Mouse (Mus musculus) neural tube, embryonic 14.5 days (tissue): ENCODE results near the gene Lrpap1. TPM values are rescaled to one million over a fixed set of nuclear protein-coding genes. Genes with fewer than 3 reads are reported as not detected.

Experiments used
- ATAC-seq: fragments of 200-750 bp; cut with Nextera tagmentation; 2 replicates; pipeline ENCODE4 v1.8.0; 2017; ENCODE audit warnings: low read depth, mild to moderate bottlenecking, moderate TSS enrichment, moderate library complexity
- H3K27ac ChIP-seq: fragments of 300-500 bp; sonication (generic); 2 replicates; pipeline ENCODE4 v1.5.1; 2014; ENCODE audit warnings: low read depth, mild to moderate bottlenecking, control low read depth, low read length, moderate library complexity, mixed read lengths
- H3K27me3 ChIP-seq: fragments of 300-500 bp; sonication (generic); 2 replicates; pipeline ENCODE4 v1.6.1; 2014; ENCODE audit warnings: low read length; ENCODE audit not compliant: control insufficient read depth, insufficient read depth
- H3K36me3 ChIP-seq: fragments of 300-500 bp; sonication (generic); 2 replicates; pipeline ENCODE4 v1.6.1; 2014; ENCODE audit warnings: low read length, mixed read lengths; ENCODE audit not compliant: control insufficient read depth, insufficient read depth
- H3K4me1 ChIP-seq: fragments of 300-500 bp; sonication (generic); 2 replicates; pipeline ENCODE4 v1.6.1; 2014; ENCODE audit warnings: low read length; ENCODE audit not compliant: control insufficient read depth, insufficient read depth
- H3K4me2 ChIP-seq: fragments of 300-500 bp; sonication (generic); 2 replicates; pipeline ENCODE4 v1.6.1; 2014; ENCODE audit warnings: mild to moderate bottlenecking, low read depth, low read length, control low read depth
- H3K4me3 ChIP-seq: fragments of 300-500 bp; sonication (generic); 2 replicates; pipeline ENCODE4 v1.5.1; 2014; ENCODE audit warnings: low read depth, low read length, control low read depth, mixed read lengths
- H3K9ac ChIP-seq: fragments of 300-500 bp; sonication (generic); replicated peaks from 2 replicates; pipeline ENCODE4 v1.6.1; 2014; ENCODE audit warnings: low read depth, mild to moderate bottlenecking, control low read depth, low read length, mixed read lengths
- H3K9me3 ChIP-seq: fragments of 300-500 bp; sonication (generic); 2 replicates; pipeline ENCODE4 v1.6.1; 2016; ENCODE audit warnings: low read length; ENCODE audit not compliant: control insufficient read depth
- WGBS: fragments of 180-500 bp; shearing (Covaris S2); extraction: QIAGEN DNeasy Blood & Tissue Kit; methylation state at CpG from one replicate; pipeline ENCODE4 v1.1.7; 2014; 5-methylcytosine and 5-hydroxymethylcytosine counted together
- polyA plus RNA-seq: library from polyadenylated mRNA; unstranded; fragments of >200 nt; fragmentation: Nextera tagmentation; extraction: Ambion mirVana; gene quantifications from 2 replicates; pipeline ENCODE4 v1.2.1, GENCODE M21; 2014

Gene Lrpap1
- polyA plus RNA-seq, 1 experiment from 2014 or later, result 156 TPM

- Histone ChIP-seq H3K9ac (peak overlapping the region; percentile 75; the same call in 1 of the 2 replicates), H3K4me2 (peak overlapping the region; percentile 85), H3K27me3 (no peaks in the 10 kb centered on the region), H3K27ac (no peak overlapping the region), H3K9me3 (no peaks in the 10 kb centered on the region), H3K4me3 (peak overlapping the region; percentile 77), H3K36me3 (peaks cover 29% of the 10 kb centered on the region), H3K4me1 (peaks cover 20% of the 10 kb centered on the region)
- ATAC-seq, result no peak
- WGBS, result 65% methylated on average over 8 of the region's 8 CpGs
Observed at GRCm38 (mm10) chr5:35104183-35104959, 1.2 kb downstream of the Lrpap1 start.

- Histone ChIP-seq H3K4me3 (no peak overlapping the region; the same call in 1 of the 2 replicates), H3K27ac (no peak overlapping the region), H3K4me2 (peak overlapping the region; percentile 85), H3K9ac (no peak overlapping the region), H3K27me3 (no peaks in the 10 kb centered on the region), H3K4me1 (peaks cover 20% of the 10 kb centered on the region), H3K36me3 (peaks cover 36% of the 10 kb centered on the region), H3K9me3 (no peaks in the 10 kb centered on the region)
- no peak for ATAC-seq
- WGBS, result 94% methylated on average over 2 of the region's 2 CpGs
Observed at GRCm38 (mm10) chr5:35103528-35103927, 2.0 kb downstream of the Lrpap1 start.

GRCm38 (mm10) chr5:35103086-35103485 is 2.5 kb downstream of the Lrpap1 start:
- no peak for ATAC-seq
- H3K9ac ChIP-seq, result no peak overlapping the region
- H3K27ac ChIP-seq, result no peak overlapping the region
- H3K4me3 ChIP-seq, result no peak overlapping the region
- H3K4me2 ChIP-seq, result peak overlapping the region; percentile 85; the same call in 1 of the 2 replicates
- WGBS, result 93% methylated on average over 8 of the region's 8 CpGs
- peaks cover 20% of the 10 kb centered on the region for H3K4me1 ChIP-seq
- H3K27me3 ChIP-seq, result no peaks in the 10 kb centered on the region
- H3K36me3 ChIP-seq, result peaks cover 41% of the 10 kb centered on the region
- no peaks in the 10 kb centered on the region for H3K9me3 ChIP-seq

GRCm38 (mm10) chr5:35091636-35092035 is 13.9 kb downstream of the Lrpap1 start:
- Histone ChIP-seq H3K36me3 (peaks cover 36% of the 10 kb centered on the region), H3K4me2 (no peak overlapping the region), H3K4me1 (no peaks in the 10 kb centered on the region), H3K9ac (no peak overlapping the region), H3K27me3 (no peaks in the 10 kb centered on the region), H3K9me3 (no peaks in the 10 kb centered on the region), H3K27ac (no peak overlapping the region), H3K4me3 (no peak overlapping the region)
- ATAC-seq, result no peak
- 91% methylated on average over 3 of the region's 3 CpGs for WGBS

- Histone ChIP-seq H3K27ac (no peak overlapping the region), H3K27me3 (no peaks in the 10 kb centered on the region), H3K9me3 (no peaks in the 10 kb centered on the region), H3K36me3 (peaks cover 17% of the 10 kb centered on the region), H3K4me2 (no peak overlapping the region), H3K4me1 (no peaks in the 10 kb centered on the region), H3K9ac (no peak overlapping the region), H3K4me3 (no peak overlapping the region)
- no peak for ATAC-seq
- WGBS, result 84% methylated on average over 5 of the region's 5 CpGs
Observed at GRCm38 (mm10) chr5:35089614-35089963, 16.0 kb downstream of the Lrpap1 start.

- Histone ChIP-seq H3K4me1 (no peaks in the 10 kb centered on the region), H3K4me2 (no peak overlapping the region), H3K27ac (no peak overlapping the region), H3K36me3 (peaks cover 14% of the 10 kb centered on the region; the same call in 1 of the 2 replicates), H3K9ac (no peak overlapping the region), H3K4me3 (no peak overlapping the region), H3K9me3 (no peaks in the 10 kb centered on the region), H3K27me3 (no peaks in the 10 kb centered on the region)
- ATAC-seq, result no peak
- WGBS, result 67% methylated on average over 9 of the region's 9 CpGs
Observed at GRCm38 (mm10) chr5:35088785-35089613, 16.6 kb downstream of the Lrpap1 start.

- H3K4me2 ChIP-seq, result no peak overlapping the region
- H3K9me3 ChIP-seq, result no peaks in the 10 kb centered on the region
- H3K27me3 ChIP-seq, result no peaks in the 10 kb centered on the region
- 81% methylated on average over 3 of the region's 3 CpGs for WGBS
- ATAC-seq, result no peak
- H3K4me3 ChIP-seq, result no peak overlapping the region
- H3K9ac ChIP-seq, result no peak overlapping the region
- H3K4me1 ChIP-seq, result no peaks in the 10 kb centered on the region
- H3K36me3 ChIP-seq, result no peaks in the 10 kb centered on the region; the same call in 1 of the 2 replicates
- no peak overlapping the region for H3K27ac ChIP-seq
Observed at GRCm38 (mm10) chr5:35084913-35085312, 20.7 kb downstream of the Lrpap1 start.

- H3K4me2 ChIP-seq, result no peak overlapping the region
- no peaks in the 10 kb centered on the region for H3K9me3 ChIP-seq
- no peak overlapping the region for H3K4me3 ChIP-seq
- ATAC-seq, result no peak
- no peaks in the 10 kb centered on the region for H3K4me1 ChIP-seq
- no peak overlapping the region for H3K9ac ChIP-seq
- H3K27ac ChIP-seq, result no peak overlapping the region
- H3K27me3 ChIP-seq, result no peaks in the 10 kb centered on the region
- WGBS, result 40% methylated on average over 18 of the region's 18 CpGs
- no peaks in the 10 kb centered on the region for H3K36me3 ChIP-seq
Observed at GRCm38 (mm10) chr5:35079101-35079500, 26.5 kb downstream of the Lrpap1 start.

GRCm38 (mm10) chr5:35076369-35076768 is 29.2 kb downstream of the Lrpap1 start:
- no peak for ATAC-seq
- 87% methylated on average over 1 of the region's 1 CpGs for WGBS
- Histone ChIP-seq H3K9ac (no peak overlapping the region), H3K4me1 (no peaks in the 10 kb centered on the region), H3K4me3 (no peak overlapping the region), H3K27me3 (no peaks in the 10 kb centered on the region), H3K4me2 (no peak overlapping the region), H3K9me3 (no peaks in the 10 kb centered on the region), H3K27ac (no peak overlapping the region), H3K36me3 (no peaks in the 10 kb centered on the region)
